Mouse (Mus musculus): Measurements from ENCODE around the gene Itpr2. TPM values are rescaled to one million over a fixed set of nuclear protein-coding genes. Genes with fewer than 3 reads are reported as not detected.

The Itpr2 gene
- polyA plus RNA-seq, 1 experiment: 0.14 TPM

- Histone ChIP-seq H3K4me3 (replicated peaks) (no peak overlapping the region), H3K27me3 (ENCODE audit: control insufficient read depth) (peaks cover 9% of the 10 kb centered on the region), H3K4me1 (ENCODE audit: control insufficient read depth) (peaks cover 6% of the 10 kb centered on the region), H3K36me3 (ENCODE audit: control insufficient read depth) (no peaks in the 10 kb centered on the region), H3K9me3 (ENCODE audit: control insufficient read depth, low read length) (no peaks in the 10 kb centered on the region)
- TF ChIP-seq GATA1 (IDR thresholded peaks at IDR 0.05; ENCODE audit: low read length) (no peak), TAL1 (IDR thresholded peaks at IDR 0.05; ENCODE audit: low read length) (no peak)
Observed at GRCm38 (mm10) chr6:146439071-146439818, 62.8 kb downstream of the Itpr2 start.

- TF ChIP-seq GATA1 (IDR thresholded peaks at IDR 0.05; ENCODE audit: low read length) (no peak), TAL1 (IDR thresholded peaks at IDR 0.05; ENCODE audit: low read length) (no peak)
- Histone ChIP-seq H3K9me3 (ENCODE audit: control insufficient read depth, low read length) (no peaks in the 10 kb centered on the region), H3K4me1 (ENCODE audit: control insufficient read depth) (peaks cover 13% of the 10 kb centered on the region), H3K4me3 (replicated peaks) (no peak overlapping the region), H3K27me3 (ENCODE audit: control insufficient read depth) (peaks cover 9% of the 10 kb centered on the region), H3K36me3 (ENCODE audit: control insufficient read depth) (no peaks in the 10 kb centered on the region)
Observed at GRCm38 (mm10) chr6:146438057-146438456, 64.0 kb downstream of the Itpr2 start.

- no peaks in the 10 kb centered on the region for H3K36me3 ChIP-seq (ENCODE audit: control insufficient read depth)
Observed at GRCm38 (mm10) chr6:146436916-146437496, 65.0 kb downstream of the Itpr2 start.

GRCm38 (mm10) chr6:146434217-146434616 lies 67.8 kb downstream of the Itpr2 start:
- Histone ChIP-seq H3K4me3 (replicated peaks) (no peak overlapping the region), H3K4me1 (ENCODE audit: control insufficient read depth) (peaks cover 24% of the 10 kb centered on the region), H3K27me3 (ENCODE audit: control insufficient read depth) (peaks cover 6% of the 10 kb centered on the region; the same call in 1 of the 2 replicates), H3K36me3 (ENCODE audit: control insufficient read depth) (no peaks in the 10 kb centered on the region), H3K9me3 (ENCODE audit: control insufficient read depth, low read length) (no peaks in the 10 kb centered on the region)
- TF ChIP-seq TAL1 (IDR thresholded peaks at IDR 0.05; ENCODE audit: low read length): no peak
- no peak for TF ChIP-seq GATA1 (IDR thresholded peaks at IDR 0.05; ENCODE audit: low read length)

More at GRCm38 (mm10) chr6:146436916-146437496, 65.0 kb downstream of the Itpr2 start:
- H3K4me1 ChIP-seq (ENCODE audit: control insufficient read depth): peaks cover 18% of the 10 kb centered on the region
- TF ChIP-seq GATA1 (IDR thresholded peaks at IDR 0.05; ENCODE audit: low read length) (no peak), TAL1 (IDR thresholded peaks at IDR 0.05; ENCODE audit: low read length) (no peak)
- no peaks in the 10 kb centered on the region for H3K9me3 ChIP-seq (ENCODE audit: control insufficient read depth, low read length)
- peaks cover 9% of the 10 kb centered on the region for H3K27me3 ChIP-seq (ENCODE audit: control insufficient read depth)
- H3K4me3 ChIP-seq (replicated peaks): no peak overlapping the region

GRCm38 (mm10) chr6:146432218-146432865 lies 69.7 kb downstream of the Itpr2 start:
- H3K4me1 ChIP-seq (ENCODE audit: control insufficient read depth): peaks cover 24% of the 10 kb centered on the region
- H3K36me3 ChIP-seq (ENCODE audit: control insufficient read depth): no peaks in the 10 kb centered on the region
- TF ChIP-seq GATA1 (IDR thresholded peaks at IDR 0.05; ENCODE audit: low read length) (no peak), TAL1 (IDR thresholded peaks at IDR 0.05; ENCODE audit: low read length) (no peak)
- no peak overlapping the region for H3K4me3 ChIP-seq (replicated peaks)
- H3K9me3 ChIP-seq (ENCODE audit: control insufficient read depth, low read length): no peaks in the 10 kb centered on the region
- 0 out of 2 replicates have a peak, but pooled peaks cover 3% of the 10 kb centered on the region for H3K27me3 ChIP-seq (ENCODE audit: control insufficient read depth)

GRCm38 (mm10) chr6:146431777-146432176 lies 70.2 kb downstream of the Itpr2 start:
- Histone ChIP-seq H3K27me3 (ENCODE audit: control insufficient read depth) (no peaks in the 10 kb centered on the region), H3K9me3 (ENCODE audit: control insufficient read depth, low read length) (no peaks in the 10 kb centered on the region), H3K4me1 (ENCODE audit: control insufficient read depth) (peaks cover 23% of the 10 kb centered on the region), H3K36me3 (ENCODE audit: control insufficient read depth) (no peaks in the 10 kb centered on the region), H3K4me3 (replicated peaks) (no peak overlapping the region)
- TF ChIP-seq TAL1 (IDR thresholded peaks at IDR 0.05; ENCODE audit: low read length) (no peak), GATA1 (IDR thresholded peaks at IDR 0.05; ENCODE audit: low read length) (no peak)

- Histone ChIP-seq H3K4me1 (ENCODE audit: control insufficient read depth) (peaks cover 23% of the 10 kb centered on the region), H3K4me3 (replicated peaks) (no peak overlapping the region), H3K36me3 (ENCODE audit: control insufficient read depth) (no peaks in the 10 kb centered on the region), H3K9me3 (ENCODE audit: control insufficient read depth, low read length) (no peaks in the 10 kb centered on the region), H3K27me3 (ENCODE audit: control insufficient read depth) (no peaks in the 10 kb centered on the region)
- TF ChIP-seq TAL1 (IDR thresholded peaks at IDR 0.05; ENCODE audit: low read length): no peak
- TF ChIP-seq GATA1 (IDR thresholded peaks at IDR 0.05; ENCODE audit: low read length): no peak
Observed at GRCm38 (mm10) chr6:146429694-146430380, 72.2 kb downstream of the Itpr2 start.

GRCm38 (mm10) chr6:146424778-146425177 lies 77.2 kb downstream of the Itpr2 start:
- no peaks in the 10 kb centered on the region for H3K27me3 ChIP-seq (ENCODE audit: control insufficient read depth)
- H3K36me3 ChIP-seq (ENCODE audit: control insufficient read depth): peaks cover 2% of the 10 kb centered on the region; the same call in 1 of the 2 replicates
- TF ChIP-seq GATA1 (IDR thresholded peaks at IDR 0.05; ENCODE audit: low read length): no peak
- no peak for TF ChIP-seq TAL1 (IDR thresholded peaks at IDR 0.05; ENCODE audit: low read length)
- H3K4me1 ChIP-seq (ENCODE audit: control insufficient read depth): peaks cover 2% of the 10 kb centered on the region
- no peaks in the 10 kb centered on the region for H3K9me3 ChIP-seq (ENCODE audit: control insufficient read depth, low read length)
- no peak overlapping the region for H3K4me3 ChIP-seq (replicated peaks)
